In the genomic region with DNA sequence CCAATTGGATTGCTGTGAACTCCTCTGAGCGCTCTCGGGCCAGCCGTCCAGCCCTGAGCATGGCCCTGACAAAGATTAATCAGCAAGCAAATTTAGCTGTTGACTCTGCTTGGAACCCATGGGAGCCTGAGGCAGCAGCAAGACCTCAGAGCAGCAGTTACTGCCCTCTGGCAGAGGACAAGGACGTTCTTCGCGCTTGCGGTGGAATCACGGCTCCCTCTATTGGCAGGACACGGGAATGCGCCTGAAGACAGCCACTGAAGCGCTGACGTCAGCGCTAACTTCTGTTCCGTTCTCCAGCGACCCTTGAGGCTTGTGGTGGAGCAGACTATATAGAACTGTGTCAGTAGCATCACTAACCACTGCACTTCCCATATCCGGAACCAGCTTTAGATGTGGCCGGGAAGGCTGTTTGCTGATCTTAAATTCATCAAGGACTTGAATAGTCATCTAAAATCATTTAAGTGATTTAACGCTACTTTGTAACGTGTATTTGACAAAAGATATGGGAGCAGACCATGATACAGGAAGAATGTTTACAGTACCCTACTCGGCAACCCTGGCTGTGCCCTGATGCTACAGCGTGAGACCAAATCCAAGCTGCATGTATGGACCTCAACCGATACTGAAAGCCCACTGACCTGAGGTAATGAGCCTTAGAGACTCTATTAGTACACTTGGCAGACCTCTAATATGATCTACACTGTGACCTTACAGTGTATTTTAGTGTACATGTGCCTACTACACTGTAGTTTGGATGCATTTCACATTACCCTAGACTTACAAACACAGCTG, we compare ENCODE assay signal across 8 mouse cellular contexts. TPM values are rescaled to one million over a fixed set of nuclear protein-coding genes. Genes with fewer than 3 reads are reported as not detected.
DNase-seq lines count a peak whose midpoint lies in the region; ATAC-seq and TF ChIP-seq lines count a peak whose summit lies in the region.

No protein-coding gene starts in this region.

- peaks cover 4% of the 10 kb centered on the region for H3K4me1 ChIP-seq in hindbrain, embryonic 16.5 days (ENCODE audit: control insufficient read depth, insufficient read depth, low read depth, low read length)

- CTCF ChIA-PET in Patski (lab: Charles Lee) = interaction anchor here (0.6 to 4.4 kb wide), 16 partner anchors 9 to 373 kb away, joined by 3 to 92 read pairs (median 4); no protein-coding TSS in a partner anchor

- no peak overlapping the region for H3K27ac ChIP-seq in hindbrain, embryonic 16.5 days (ENCODE audit: low read depth, low read length)

- H3K36me3 ChIP-seq in hindbrain, embryonic 16.5 days (ENCODE audit: control insufficient read depth, insufficient read depth, low read length) = no peaks in the 10 kb centered on the region

- no peak overlapping the region for H3K4me3 ChIP-seq in hindbrain, embryonic 16.5 days (ENCODE audit: low read length)

- DNase-seq in Patski (ENCODE audit: low read depth, low spot score) = peak; percentile 51
- DNase-seq in cerebellum, postnatal 36 days = peak; percentile 66 to 72
- DNase-seq in gastrocnemius, adult 18-20 months (ENCODE audit: low spot score) = peak; percentile 86
- peak; percentile 47 for DNase-seq in left cerebral cortex, adult 11 months (ENCODE audit: low spot score)
- DNase-seq in right cerebral cortex, adult 2 months (ENCODE audit: low spot score in 2 of 2) = peak; percentile 86 to 87
- DNase-seq in urinary bladder, postnatal 10 days (ENCODE audit: low spot score) = peak; percentile 56

- ATAC-seq in Patski = peak; percentile 96
- ATAC-seq in hindbrain, embryonic 16.5 days = peak; percentile 89
- peak; percentile 97 for ATAC-seq in megakaryocyte, adult 5-6 weeks (ENCODE audit: poor library complexity, severe bottlenecking)

- in situ Hi-C loops in Patski (cut with MboI; ENCODE audit: low pct_unique_long_range_greater_than_20kb) = loop anchor here (5.0 to 10.0 kb wide), 2 partner anchors 359 to 521 kb away; no protein-coding TSS in a partner anchor

- no peaks in the 10 kb centered on the region for H3K27me3 ChIP-seq in Patski
- 0 out of 2 replicates have a peak, but pooled peaks cover 2% of the 10 kb centered on the region for H3K27me3 ChIP-seq in hindbrain, embryonic 16.5 days (replicated peaks; ENCODE audit: control insufficient read depth, insufficient read depth, low read length)

- 20% methylated on average over 22 of the region's 22 CpGs for whole genome bisulfite sequencing in hindbrain, embryonic 16.5 days

- H3K9me3 ChIP-seq in hindbrain, embryonic 16.5 days (ENCODE audit: control insufficient read depth, low read length) = no peaks in the 10 kb centered on the region

- TF ChIP-seq CTCF in Patski (IDR thresholded peaks at IDR 0.05) = peak; percentile 99

- H3K4me2 ChIP-seq in hindbrain, embryonic 16.5 days (ENCODE audit: low read length) = peak overlapping the region; percentile 28

- POLR2A ChIA-PET in Patski (lab: Charles Lee) = no interaction called here

- H3K9ac ChIP-seq in hindbrain, embryonic 16.5 days (ENCODE audit: low read depth, low read length) = no peak overlapping the region

RNA-seq across cellular contexts. Expression of gene Barx2, which starts 12.8 kb away (rescaled TPM):
- 19.4 TPM for polyA plus RNA-seq in Patski (2021)
- total RNA-seq in gastrocnemius, adult 18-20 months (2021) = 10 to 100 TPM in 1 of 2 experiments, 1 to 10 TPM in 1; 4.2 to 13.0 TPM
- 0.45 and 0.51 TPM in 2 replicates for polyA plus RNA-seq in hindbrain, embryonic 16.5 days (2015; fragmentation: Nextera tagmentation; extraction: Ambion mirVana)
- not detected in 2 replicates for total RNA-seq in megakaryocyte, adult 5-6 weeks (2015)
- total RNA-seq in megakaryocyte, adult 5-6 weeks (2017) = not detected in 2 replicates

Comparison
In these comparisons a context has a peak if more than half of its experiments do, and no peak if none do; other contexts are left out.
1. RNA of gene Barx2, which starts 12.8 kb away (total RNA-seq): 4.2 to 13.0 TPM in gastrocnemius, adult 18-20 months; not detected in megakaryocyte, adult 5-6 weeks; every median in the first group is over 4 times any median in the second.
2. Peak in every context shown above with its lines, with median percentiles within 50 percentile points of each other: ATAC-seq and DNase-seq.